Mouse (Mus musculus): Measurements from ENCODE around the gene Micall2.
"Not testable (repeated sequence)": the region's sequence is repeated elsewhere in the genome, so short reads cannot be mapped to it uniquely, and the experiment has no call there.

Micall2 gene

GRCm38 (mm10) chr5:139727261-139727660 is 8.9 kb downstream of the Micall2 start:
- DNase-seq: no peak

- DNase-seq: no peak
Observed at GRCm38 (mm10) chr5:139726186-139726585, 9.9 kb downstream of the Micall2 start.

- peak; percentile 98 for DNase-seq
Observed at GRCm38 (mm10) chr5:139724336-139725116, 11.6 kb downstream of the Micall2 start.

- peak; percentile 94 for DNase-seq
Observed at GRCm38 (mm10) chr5:139723113-139723512, 13.0 kb downstream of the Micall2 start.

GRCm38 (mm10) chr5:139722709-139723108 is 13.4 kb downstream of the Micall2 start:
- DNase-seq: no peak

GRCm38 (mm10) chr5:139718949-139719348 is 17.2 kb downstream of the Micall2 start:
- peak; percentile 91 for DNase-seq

GRCm38 (mm10) chr5:139718540-139718939 is 17.6 kb downstream of the Micall2 start:
- DNase-seq: peak; percentile 90

- DNase-seq: peak; percentile 94
Observed at GRCm38 (mm10) chr5:139717723-139718122, 18.4 kb downstream of the Micall2 start.

- DNase-seq: no peak
Observed at GRCm38 (mm10) chr5:139706496-139706895, 29.6 kb downstream of the Micall2 start.

GRCm38 (mm10) chr5:139702905-139703304 is 33.2 kb downstream of the Micall2 start:
- DNase-seq: no peak

GRCm38 (mm10) chr5:139702236-139702635 is 33.9 kb downstream of the Micall2 start:
- DNase-seq: peak; percentile 91

GRCm38 (mm10) chr5:139696954-139697353 is 39.2 kb downstream of the Micall2 start:
- DNase-seq: no peak

- not testable (repeated sequence) for DNase-seq
Observed at GRCm38 (mm10) chr5:139695876-139696275, 40.3 kb downstream of the Micall2 start.

- no peak for DNase-seq
Observed at GRCm38 (mm10) chr5:139694989-139695571, 41.1 kb downstream of the Micall2 start.

- DNase-seq: no peak
Observed at GRCm38 (mm10) chr5:139694292-139694988, 41.7 kb downstream of the Micall2 start.

- DNase-seq: no peak
Observed at GRCm38 (mm10) chr5:139690791-139691190, 45.3 kb downstream of the Micall2 start.

- DNase-seq: no peak
Observed at GRCm38 (mm10) chr5:139688356-139688755, 47.8 kb downstream of the Micall2 start.

GRCm38 (mm10) chr5:139687646-139688045 is 48.5 kb downstream of the Micall2 start:
- DNase-seq: no peak

- DNase-seq: no peak
Observed at GRCm38 (mm10) chr5:139686530-139687249, 49.4 kb downstream of the Micall2 start.

- DNase-seq: no peak
Observed at GRCm38 (mm10) chr5:139683228-139683627, 52.9 kb downstream of the Micall2 start.

- DNase-seq: no peak
Observed at GRCm38 (mm10) chr5:139682631-139682977, 53.5 kb downstream of the Micall2 start.

GRCm38 (mm10) chr5:139681832-139682630 is 54.1 kb downstream of the Micall2 start:
- DNase-seq: no peak

GRCm38 (mm10) chr5:139675707-139675967 is 60.5 kb downstream of the Micall2 start:
- DNase-seq: no peak

Data from heart, adult 11 months (tissue).